Mouse (Mus musculus): Measurements from ENCODE around the gene Tecpr1.

Gene Tecpr1

DNA sequence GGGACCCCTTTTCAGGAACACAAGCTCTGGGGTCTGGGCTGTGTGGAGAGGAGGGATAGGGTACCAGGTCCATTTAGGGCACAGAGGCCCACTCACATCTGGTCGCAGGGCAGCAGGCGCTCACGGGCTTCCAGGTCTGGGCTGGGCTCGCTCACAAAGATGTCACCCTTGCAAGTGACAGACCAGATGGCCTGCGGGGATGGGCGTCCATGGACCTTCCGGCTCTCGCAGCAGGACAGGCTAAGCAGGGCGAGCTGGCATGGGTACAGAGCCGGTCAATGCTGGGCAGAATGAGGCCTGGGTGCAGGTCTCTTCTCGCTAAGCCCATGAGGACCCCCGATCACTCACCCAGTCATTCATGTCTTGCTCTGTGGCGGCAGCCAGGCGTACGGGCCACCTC lies 17.3 kb downstream of the Tecpr1 start:
- DNase-seq: no peak

GRCm38 (mm10) chr5:144204911-144205310 lies 18.5 kb downstream of the Tecpr1 start:
- peak in 1 of 2 experiments; percentile 33 for DNase-seq

GRCm38 (mm10) chr5:144204303-144204702 lies 19.1 kb downstream of the Tecpr1 start:
- no peak for DNase-seq

- no peak for DNase-seq
Observed at GRCm38 (mm10) chr5:144203398-144203959, 19.9 kb downstream of the Tecpr1 start.

DNA sequence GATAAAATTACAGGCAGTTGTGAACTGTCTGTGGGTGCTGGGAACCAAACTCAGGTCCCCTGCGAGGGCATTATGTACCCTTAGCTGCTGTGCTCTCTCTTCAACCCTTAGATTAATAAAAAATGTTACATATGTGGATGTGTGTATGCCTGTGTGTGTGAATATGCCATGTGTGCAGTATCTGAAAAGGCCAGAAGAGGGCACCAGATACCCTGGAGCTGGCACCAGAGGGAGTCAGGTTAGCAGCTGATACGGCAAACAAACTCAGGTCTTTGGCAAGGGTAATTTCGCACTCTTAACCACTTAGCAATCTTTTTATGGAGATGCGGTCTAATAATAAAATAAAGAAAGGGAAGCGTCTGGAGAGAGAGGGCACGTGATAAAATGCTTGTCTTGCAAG lies 21.0 kb downstream of the Tecpr1 start:
- DNase-seq: no peak

DNA sequence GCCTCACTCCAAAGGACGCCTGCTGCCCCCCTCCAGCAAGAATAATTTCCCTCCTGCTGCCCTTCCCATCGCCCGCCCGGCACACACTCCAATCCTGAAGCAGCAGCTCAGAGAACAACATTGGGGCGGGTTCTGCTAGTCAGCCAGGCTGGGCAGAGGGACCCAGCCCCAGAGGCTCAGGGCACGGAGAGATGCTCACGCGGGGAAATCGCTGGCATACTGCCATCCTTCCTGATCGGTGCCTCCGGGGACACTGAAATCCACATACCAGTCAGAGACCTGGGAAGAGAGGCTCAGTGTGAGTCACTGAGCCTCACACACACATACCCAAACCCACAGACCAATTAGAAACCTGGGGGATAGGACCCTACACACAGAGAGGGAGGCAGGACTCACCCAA lies 22.8 kb downstream of the Tecpr1 start:
- DNase-seq: no peak

- no peak for DNase-seq
Observed at GRCm38 (mm10) chr5:144195567-144195966, 27.8 kb downstream of the Tecpr1 start.

DNA sequence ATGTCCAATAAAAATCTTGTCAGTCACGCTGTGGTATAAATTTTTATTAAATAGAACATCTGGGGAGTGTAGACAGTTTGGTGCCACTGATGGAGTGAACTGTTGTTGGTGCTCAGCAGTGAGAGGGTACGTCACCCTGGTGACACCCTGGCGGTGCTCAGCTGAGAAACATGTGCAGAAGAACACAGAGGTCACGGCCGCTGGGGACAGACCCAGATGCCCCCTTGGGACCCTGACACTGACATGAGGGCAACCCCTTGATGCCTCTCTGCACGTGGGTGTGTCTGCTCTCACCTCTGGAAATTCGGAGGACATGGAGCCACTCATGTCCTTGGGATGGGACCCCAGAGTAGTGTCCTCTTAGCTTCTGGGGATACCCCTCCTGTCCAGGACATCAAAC lies 29.0 kb downstream of the Tecpr1 start:
- no peak for DNase-seq

GRCm38 (mm10) chr5:144192673-144193072 lies 30.7 kb downstream of the Tecpr1 start:
- DNase-seq: no peak

- no peak for DNase-seq
Observed at GRCm38 (mm10) chr5:144191026-144191425, 32.4 kb downstream of the Tecpr1 start.

- DNase-seq: peak; percentile 72 to 80
Observed at GRCm38 (mm10) chr5:144189950-144190583, 33.3 kb downstream of the Tecpr1 start, which contains the start of gene Bhlha15. TSS of gene Bhlha15 (plus strand) at chr5:144190286.

- no peak for DNase-seq
Observed at GRCm38 (mm10) chr5:144189327-144189726, 34.1 kb downstream of the Tecpr1 start.

DNA sequence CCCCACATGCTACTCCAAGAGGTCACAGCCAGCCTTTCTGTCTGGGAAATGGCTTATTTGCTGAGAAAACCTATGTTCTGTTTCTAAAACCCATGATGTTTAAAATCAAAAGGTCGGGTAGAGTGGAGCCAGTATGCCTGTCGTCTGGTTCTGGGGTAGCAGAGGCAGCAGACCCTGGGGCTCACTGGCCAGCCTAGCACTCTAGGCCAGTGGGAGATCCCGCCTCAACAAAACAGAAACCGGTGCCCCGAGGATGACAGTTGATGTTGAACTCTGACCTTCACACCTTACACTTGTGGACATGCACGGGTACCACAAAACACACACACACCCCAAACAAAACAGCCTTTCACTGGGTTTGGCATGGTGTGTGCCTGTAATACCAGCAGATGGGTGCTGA lies 35.0 kb downstream of the Tecpr1 start:
- DNase-seq: no peak

- DNase-seq: no peak
Observed at GRCm38 (mm10) chr5:144184350-144185045, 38.9 kb downstream of the Tecpr1 start.

DNA sequence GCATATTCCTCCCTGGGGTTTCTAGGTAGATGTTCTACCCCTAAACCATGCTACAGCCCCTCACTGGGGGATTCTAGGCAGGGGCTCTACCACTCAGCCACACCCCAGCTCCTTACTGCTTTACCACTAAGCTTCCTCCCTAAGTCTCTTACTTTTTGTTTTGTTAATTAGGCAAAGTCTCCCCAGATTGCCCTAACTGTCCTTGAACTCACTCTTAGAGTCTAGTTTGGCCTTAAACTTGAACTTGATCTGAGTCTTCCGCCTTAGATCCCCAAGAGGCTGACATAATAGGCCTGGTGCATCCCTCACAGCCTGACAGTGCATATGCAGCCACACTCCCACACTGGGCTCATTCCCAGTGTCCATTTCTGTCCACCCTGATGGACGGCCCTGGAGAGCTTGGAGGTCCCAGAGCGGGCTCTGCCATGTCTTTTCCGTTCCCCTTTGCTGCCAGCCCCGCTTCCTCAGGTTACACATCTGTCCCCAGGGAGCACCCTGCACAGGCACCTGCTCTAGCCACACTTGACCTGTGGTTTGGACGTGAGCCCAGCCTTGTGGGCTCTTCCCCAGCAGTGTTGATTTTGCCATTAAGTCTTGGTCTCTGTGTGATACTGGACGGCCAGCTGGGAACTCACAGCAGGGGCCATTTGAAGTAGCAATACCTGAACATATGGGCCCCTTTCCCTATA lies 39.6 kb downstream of the Tecpr1 start:
- DNase-seq: no peak

GRCm38 (mm10) chr5:144183248-144183559 lies 40.2 kb downstream of the Tecpr1 start:
- no peak for DNase-seq

DNA sequence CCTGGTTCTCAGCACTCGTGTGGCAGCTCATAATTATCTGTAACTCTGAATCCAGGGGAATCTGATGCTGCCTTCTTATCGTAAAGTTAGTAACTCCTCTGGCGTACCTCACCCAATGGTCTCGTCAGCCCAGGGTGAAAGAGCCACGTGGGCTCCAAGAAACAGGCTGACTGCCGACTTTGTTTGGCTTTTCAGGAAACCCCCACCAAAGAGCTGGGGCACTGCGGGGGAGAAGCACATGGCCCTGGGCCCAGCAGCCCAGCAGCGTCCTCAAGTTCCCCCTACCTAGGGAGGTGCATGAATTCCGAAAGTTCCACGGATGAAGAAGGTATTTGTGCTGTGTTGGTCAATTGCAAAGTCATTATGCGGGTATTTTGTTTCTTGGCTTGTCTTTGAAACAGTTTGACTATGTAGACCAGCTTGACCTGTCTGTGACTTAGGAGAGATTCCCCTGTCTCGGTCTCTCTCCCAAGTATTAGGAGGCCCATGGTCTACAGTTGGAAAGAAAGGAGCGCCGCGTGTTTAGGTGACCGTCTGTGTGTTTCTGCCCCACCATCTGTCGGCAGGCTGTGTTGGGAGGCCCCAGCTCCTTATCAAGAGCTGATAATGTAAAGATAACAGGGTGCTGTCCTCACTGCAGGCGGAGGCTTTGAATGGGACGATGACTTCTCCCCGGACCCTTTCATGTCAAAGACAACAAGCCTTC lies 40.7 kb downstream of the Tecpr1 start:
- no peak for DNase-seq

DNA sequence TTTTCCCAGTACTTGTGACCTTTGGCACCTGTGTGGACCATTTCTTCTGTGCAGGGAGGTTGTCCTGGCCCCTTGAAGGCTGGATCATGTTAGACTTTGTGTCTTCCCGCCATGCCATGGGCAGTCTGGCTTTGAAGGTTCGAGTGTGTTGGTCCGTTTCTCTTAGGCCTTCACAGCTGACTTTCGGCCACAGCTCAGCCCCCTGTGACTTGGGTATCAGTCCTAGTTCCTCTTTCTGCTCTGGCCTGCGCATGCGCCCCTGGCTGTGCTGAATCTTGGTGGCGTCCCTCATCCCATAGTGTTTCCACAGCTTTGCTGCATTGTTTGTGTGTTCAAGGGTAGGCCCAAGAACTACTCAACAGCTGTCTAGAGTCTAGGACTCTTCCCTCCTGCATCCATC lies 42.2 kb downstream of the Tecpr1 start:
- DNase-seq: no peak

DNA sequence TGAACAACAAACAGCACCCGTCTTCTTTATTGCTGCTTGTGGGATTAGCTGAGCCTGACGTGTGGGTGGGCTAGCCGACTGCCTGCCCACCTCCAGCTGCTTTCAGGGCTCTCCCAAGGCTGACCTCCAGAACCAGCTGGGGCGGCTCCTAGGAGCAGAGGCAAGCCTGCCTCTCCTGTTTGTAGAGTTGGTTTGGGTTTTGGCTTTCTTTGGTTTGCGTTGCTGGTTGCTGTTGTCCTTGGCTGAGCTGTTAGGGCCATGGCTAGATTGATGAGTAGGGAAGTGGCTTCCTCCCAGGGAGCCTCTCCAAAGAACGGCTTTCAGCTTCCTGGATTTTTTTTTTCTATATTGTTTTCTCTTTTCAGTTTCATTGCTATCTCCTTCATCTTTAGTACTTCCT lies 45.2 kb downstream of the Tecpr1 start:
- no peak for DNase-seq

DNA sequence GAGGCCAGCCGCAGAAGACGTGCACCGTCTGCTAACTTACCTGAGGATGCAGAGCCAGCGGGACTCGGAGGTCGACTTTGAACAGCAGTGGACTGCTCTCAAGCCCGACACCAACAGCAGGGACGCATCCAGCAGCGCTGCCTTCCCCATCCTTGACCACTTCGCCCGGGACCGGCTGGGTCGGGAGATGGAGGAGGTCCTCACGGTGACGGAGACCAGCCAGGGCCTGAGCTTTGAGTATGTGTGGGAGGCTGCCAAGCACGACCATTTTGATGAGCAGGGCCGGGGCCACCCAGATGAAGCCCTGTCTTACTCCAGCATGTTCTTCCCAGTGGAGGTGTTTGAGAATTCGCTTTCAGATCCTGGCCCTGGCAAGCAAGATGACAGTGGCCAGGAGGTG lies 49.8 kb downstream of the Tecpr1 start:
- no peak for DNase-seq

- peak in 1 of 2 experiments; percentile 29 for DNase-seq
Observed at GRCm38 (mm10) chr5:144169275-144169975, 54.0 kb downstream of the Tecpr1 start.

DNA sequence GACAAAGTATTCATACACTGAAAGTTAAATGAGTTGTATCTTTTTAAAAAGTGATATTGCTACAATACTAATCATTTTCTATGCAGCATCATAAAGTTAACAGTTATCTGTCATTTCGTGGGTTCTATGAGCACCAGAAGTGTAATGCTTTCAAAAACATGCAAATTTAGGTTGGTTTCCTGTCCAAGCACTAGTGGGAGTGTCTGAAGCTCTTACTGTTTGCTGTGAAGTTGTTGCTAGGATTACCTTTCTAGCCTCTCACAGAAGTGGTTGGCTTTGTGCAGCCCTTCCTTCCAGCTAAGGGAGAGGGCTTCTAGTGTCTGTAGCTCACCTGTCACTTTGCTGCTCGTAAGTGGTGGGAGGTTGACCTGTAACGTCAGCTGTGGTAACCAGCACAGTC lies 57.7 kb downstream of the Tecpr1 start:
- no peak for DNase-seq
